ENCODE assay signal across 1 mouse cellular context in the genomic region with DNA sequence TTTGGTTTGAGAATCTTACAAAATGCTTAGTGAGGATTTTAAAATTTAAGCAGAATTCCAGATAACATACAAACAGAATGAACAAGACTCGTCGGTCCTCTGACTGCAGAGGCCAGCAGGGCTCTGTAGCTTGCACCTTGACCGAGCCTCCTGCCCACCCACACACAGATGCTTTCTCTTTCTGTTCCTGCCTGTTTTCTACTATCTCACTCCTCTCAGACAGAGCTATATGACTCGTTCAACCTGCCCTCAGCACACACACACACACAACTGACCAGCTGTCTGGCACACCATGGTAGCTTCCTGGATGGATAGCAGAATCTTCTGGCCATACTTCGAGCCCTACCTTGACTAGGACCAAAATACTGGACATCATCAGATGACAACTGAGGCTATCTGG.
TF ChIP-seq lines count a peak whose summit lies in the region.

No protein-coding gene starts in this region.

TF ChIP-seq in CH12.LX, 34 proteins besides CTCF, POLR2A, EP300 and RAD21 (continued from another document):
- TF ChIP-seq IRF4 (IDR thresholded peaks at IDR 0.05; ENCODE audit: low read depth, low read length) = no peak
